Mouse (Mus musculus): Measurements from ENCODE around the gene Fgfrl1.

Fgfrl1 gene

DNA sequence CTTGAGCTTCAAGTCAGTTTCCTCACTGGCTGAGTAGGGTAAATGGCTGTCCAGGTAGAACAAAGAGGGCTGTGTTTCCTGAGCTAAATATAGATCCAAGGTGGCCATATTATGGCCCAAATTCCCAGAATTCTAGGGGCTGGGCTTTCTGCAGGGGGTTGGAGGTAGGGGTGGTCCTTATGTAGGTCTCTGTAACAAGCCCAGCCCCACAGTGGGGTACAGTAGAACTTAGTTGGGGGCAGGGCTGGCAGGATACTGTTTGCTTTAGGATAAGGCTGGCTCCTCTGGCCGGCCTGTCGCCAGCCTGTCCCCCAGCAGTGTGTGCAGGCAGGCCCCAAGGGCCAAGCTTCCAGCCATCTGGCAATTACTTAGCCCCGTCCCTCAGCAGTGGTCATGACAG is 8.2 kb downstream of the Fgfrl1 start:
- DNase-seq (ENCODE audit: low read depth, low spot score) = no peak

DNA sequence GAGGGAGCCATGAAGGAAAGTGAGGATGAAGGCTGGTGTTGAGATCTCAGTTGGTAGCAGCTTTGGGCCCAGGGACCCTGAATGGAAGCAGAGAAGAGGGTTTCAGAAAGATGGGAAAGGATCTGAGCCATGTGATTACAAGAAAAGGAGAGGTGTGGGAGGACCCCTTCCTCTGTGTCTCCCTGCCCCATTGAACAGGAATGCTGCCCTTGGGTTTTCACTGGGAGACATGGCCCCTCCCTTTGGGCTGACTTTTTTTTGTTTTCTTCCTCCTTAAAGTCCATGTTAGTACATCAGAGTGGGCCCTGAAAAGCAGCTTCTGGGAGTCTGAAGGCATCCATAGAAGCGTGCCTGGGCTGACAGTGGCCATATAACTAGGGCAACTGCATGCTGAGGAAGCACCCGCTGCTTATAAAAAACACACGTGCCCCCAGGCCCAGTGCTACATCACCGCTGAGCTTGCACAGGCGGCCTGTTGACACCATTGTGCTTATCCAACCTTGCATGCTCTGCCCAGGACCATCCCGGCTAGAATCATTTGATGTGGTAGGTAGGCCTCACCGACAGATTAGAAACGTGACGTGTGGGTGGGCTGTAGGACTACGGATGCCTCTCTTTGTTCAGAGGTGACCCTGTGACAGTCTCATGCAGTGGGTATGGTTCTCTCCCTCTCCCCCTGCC is 9.3 kb downstream of the Fgfrl1 start:
- no peak for DNase-seq (ENCODE audit: low read depth, low spot score)

DNA sequence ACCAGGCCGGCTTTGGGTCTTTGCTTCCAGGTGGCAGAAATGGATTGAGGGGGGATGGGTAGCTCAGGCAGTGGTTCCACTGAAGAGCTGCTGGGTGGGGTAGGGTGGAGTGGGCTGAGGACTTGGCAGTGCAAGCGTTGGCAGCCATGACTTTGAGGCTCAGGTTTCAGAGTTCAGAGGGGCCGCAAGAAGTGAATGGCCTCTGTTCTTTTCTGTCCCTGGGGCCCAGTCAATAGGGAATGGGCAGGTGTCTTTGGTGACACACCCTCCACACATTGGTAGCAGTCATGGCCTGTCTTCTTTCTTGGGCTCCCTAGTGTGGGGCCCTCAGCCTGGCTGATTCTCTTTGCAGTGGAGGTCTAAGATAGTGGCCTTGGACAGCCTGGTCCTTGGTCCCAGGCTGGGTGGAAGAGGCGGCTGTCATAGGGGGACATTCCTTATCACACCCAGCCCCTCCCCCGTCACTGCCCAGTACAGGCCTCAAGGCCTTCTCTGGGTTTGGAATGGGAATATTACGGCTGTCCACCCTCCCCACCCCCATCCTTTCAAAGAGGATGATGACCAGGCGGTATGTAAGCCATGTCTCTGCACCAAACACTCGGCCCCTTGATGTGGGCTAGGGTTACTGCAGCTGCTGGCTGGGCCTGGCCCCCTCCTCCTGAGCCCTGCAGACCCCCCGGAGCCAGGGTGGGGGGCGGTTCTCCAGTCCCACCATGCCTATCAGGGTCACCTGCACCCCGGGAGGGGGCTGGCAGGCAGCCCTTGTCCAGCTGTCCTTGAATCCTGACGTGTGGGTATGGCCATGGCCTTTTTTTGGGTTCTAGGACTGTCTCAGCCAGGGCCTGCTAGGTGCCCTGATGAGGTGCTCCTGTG is 11.8 kb downstream of the Fgfrl1 start:
- no peak for DNase-seq (ENCODE audit: low read depth, low spot score)

DNA sequence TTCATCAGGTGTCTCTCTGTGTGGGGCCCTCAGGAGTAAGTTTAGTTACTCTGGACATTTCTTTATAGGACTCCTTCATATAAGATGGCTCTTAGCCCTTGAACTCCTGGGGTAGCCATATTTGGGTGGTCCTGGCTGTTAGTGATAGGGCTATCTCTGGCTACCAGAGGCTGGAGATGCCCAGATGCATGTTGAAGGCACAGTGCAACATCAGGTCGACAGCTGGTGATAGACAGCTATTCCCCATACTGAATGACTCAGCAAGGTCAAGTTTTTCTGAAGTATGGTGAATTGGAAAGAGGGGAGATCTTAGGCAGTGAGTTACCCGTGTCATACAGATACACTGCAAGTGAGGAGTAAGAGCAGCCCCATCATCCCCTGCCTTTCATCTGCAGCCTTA is 15.6 kb downstream of the Fgfrl1 start:
- DNase-seq (ENCODE audit: low read depth, low spot score) = no peak

- DNase-seq (ENCODE audit: low read depth, low spot score) = no peak
Measured at GRCm38 (mm10) chr5:108708419-108708818, 16.2 kb downstream of the Fgfrl1 start.

- no peak for DNase-seq (ENCODE audit: low read depth, low spot score)
Measured at GRCm38 (mm10) chr5:108708981-108709731, 17.0 kb downstream of the Fgfrl1 start.

GRCm38 (mm10) chr5:108711968-108712367 is 19.8 kb downstream of the Fgfrl1 start:
- DNase-seq (ENCODE audit: low read depth, low spot score) = no peak

DNA sequence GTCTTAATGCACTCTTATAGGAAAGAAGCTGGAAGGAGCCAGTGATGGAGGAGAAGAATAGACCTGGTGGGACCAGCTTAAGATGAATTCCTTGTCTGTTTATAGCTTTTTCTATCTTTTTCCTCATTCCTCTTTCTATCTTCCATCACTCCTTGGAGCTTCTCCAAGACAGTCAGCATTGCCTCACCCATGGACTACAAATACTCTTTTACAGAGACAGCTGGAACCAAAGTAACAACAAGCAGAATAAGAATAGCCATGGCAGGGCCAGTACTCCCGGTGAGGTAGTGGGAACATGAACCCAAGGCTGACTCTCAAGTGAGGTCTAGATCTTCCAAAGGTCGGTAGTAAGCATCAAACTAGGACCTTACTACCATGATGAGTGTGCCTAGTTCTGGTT is 20.9 kb downstream of the Fgfrl1 start:
- no peak for DNase-seq (ENCODE audit: low read depth, low spot score)

GRCm38 (mm10) chr5:108713691-108714090 is 21.5 kb downstream of the Fgfrl1 start:
- no peak for DNase-seq (ENCODE audit: low read depth, low spot score)

DNA sequence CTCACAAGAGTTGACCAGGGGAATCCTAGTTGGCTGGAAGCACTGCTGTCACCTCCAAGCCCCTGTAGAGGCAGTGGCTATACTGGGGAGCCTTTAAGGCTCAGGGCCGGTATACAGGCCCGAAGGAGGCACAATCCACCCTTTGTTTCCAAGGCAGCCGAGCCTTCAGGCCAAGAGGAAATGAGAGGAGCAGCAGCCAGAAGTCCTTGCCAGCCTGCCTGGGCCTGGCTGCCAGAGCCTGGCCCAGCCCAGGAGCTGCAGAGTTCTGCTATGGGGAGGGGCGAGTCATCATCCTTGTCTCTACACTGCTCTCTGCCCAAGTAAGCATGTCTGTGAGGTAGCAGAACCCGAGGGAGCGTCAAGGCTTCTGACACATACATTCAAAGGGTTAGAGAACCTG is 22.0 kb downstream of the Fgfrl1 start:
- no peak for DNase-seq (ENCODE audit: low read depth, low spot score)

GRCm38 (mm10) chr5:108715974-108716373 is 23.8 kb downstream of the Fgfrl1 start:
- DNase-seq (ENCODE audit: low read depth, low spot score) = no peak

GRCm38 (mm10) chr5:108718051-108718450 is 25.9 kb downstream of the Fgfrl1 start:
- DNase-seq (ENCODE audit: low read depth, low spot score) = no peak

DNA sequence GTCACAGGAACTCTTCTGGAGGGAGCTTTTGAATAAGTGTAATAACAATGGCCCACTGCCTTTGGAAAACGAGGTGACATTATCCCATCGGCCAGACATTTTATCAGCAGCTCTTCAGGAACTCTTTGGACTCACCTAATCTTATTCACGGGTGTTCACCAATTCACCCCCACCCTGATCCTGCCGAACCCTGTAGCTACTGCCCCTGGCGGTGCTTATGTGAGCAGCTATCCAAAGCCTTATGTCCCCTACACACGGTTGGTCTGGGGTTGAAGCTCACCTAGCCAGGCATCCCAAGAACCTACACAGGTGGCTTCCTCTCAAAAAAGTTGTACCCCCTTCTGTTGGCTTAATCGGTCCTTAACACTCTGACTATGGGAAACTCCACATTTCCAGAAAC is 27.6 kb downstream of the Fgfrl1 start:
- no peak for DNase-seq (ENCODE audit: low read depth, low spot score)

- no peak for DNase-seq (ENCODE audit: low read depth, low spot score)
Measured at GRCm38 (mm10) chr5:108724006-108724405, 31.8 kb downstream of the Fgfrl1 start.

GRCm38 (mm10) chr5:108726557-108727248 is 34.5 kb downstream of the Fgfrl1 start:
- peak; percentile 12 for DNase-seq (ENCODE audit: low read depth, low spot score)

DNA sequence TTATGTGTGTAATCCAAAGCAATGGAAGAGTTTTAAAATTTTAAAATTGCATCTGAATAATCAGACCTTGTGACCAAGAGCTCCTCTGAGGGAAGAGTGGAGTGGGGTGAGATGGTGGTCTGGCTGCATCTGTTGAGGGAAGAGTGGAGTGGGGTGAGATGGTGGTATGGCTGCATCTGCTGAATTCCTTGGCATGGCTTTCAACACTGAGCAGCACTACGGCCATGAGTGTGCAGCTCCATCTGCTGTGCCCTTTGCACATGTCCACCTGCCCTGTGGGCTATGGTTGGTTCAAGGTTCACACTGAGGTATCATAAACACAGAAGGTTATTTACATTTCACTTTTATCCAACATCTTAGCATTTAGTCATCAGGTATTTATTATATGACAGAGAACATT is 35.2 kb downstream of the Fgfrl1 start:
- DNase-seq (ENCODE audit: low read depth, low spot score) = no peak

- DNase-seq (ENCODE audit: low read depth, low spot score) = no peak
Measured at GRCm38 (mm10) chr5:108741844-108742243, 49.7 kb downstream of the Fgfrl1 start.

- no peak for DNase-seq (ENCODE audit: low read depth, low spot score)
Measured at GRCm38 (mm10) chr5:108742596-108742995, 50.4 kb downstream of the Fgfrl1 start.

DNA sequence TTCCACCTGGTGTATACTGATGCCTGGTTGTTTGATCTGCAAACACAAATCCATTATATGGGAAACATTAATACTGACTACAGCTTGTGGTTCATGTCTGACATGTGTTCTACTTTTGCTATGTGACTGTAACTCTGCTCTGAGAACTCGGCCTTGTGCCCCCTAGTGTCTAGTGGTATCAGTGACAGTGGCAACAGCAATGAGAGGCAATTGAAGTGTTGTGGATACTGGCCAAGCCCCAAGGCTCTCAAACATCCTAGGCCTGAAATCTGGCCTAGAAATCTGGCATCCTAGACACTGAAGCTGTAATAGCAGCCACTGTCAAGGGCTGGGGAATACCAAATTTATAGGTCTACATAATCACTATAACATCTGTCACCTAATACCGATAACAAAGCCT is 51.7 kb downstream of the Fgfrl1 start:
- peak; percentile 41 for DNase-seq (ENCODE audit: low read depth, low spot score)

DNA sequence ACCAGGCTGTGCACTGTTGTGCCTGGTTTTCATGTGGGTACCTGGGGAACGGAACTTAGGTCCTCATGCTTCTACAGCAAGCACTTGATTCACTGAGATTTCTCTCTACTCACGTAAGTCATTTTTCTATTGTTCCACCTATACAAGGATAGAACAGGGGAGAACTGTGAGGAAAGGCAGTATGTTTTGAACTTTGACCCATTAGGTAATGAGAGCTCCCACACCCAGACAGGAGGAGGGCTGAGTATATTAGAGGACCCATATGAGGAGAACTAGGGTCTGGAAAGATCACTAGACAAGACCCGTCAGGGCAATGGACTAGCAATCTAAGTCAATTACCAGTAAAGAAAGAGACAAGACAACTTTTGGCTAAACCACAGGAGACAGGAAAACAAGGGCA is 52.4 kb downstream of the Fgfrl1 start:
- DNase-seq (ENCODE audit: low read depth, low spot score) = no peak

- peak; percentile 40 for DNase-seq (ENCODE audit: low read depth, low spot score)
Measured at GRCm38 (mm10) chr5:108750328-108751210, 58.4 kb downstream of the Fgfrl1 start.
